Mouse (Mus musculus) heart, postnatal 0 days (tissue): ENCODE measurements around the gene Sash1.

Source experiments
- CTCF ChIP-seq: IDR thresholded peaks from 2 replicates; pipeline ENCODE4 v1.5.1; 2016; ENCODE audit warnings: antibody characterized with exemption, control low read depth, low read depth
- EP300 ChIP-seq: IDR thresholded peaks from 2 replicates; pipeline ENCODE4 v1.6.1; 2016; ENCODE audit warnings: antibody characterized with exemption, low read depth

DNA sequence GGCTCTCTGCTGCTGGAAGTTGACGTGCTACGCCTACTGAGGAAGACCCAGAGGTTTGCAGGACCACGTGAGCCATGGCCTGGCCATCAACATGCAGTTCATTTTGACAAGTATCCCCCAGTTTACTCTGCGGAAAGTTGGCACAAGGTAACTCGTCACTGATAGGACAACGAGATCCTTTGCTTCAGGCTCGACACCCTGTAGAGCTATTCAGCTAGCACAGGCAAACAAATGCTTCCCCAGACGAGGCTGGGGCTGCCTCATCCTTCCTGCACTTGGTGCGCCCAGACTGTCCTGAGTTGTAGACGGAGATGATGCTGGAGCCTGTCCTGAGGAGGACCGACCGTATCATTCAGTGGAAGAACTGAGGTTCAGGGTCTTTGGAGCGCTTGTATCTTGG, 166.5 kb downstream of the Sash1 start:
- TF ChIP-seq CTCF (no peak), EP300 (no peak)
